Mouse (Mus musculus) WW6 (cell line): ENCODE results near the gene Bcl2l12.

Source experiments
- DNase-seq: peaks from one replicate; pipeline ENCODE4 v3.0.0-alpha.2; 2013; ENCODE audit warnings: low read depth, low spot score

Bcl2l12 gene

GRCm38 (mm10) chr7:44959281-44959680 lies 39.2 kb downstream of the Bcl2l12 start:
- no peak for DNase-seq

DNA sequence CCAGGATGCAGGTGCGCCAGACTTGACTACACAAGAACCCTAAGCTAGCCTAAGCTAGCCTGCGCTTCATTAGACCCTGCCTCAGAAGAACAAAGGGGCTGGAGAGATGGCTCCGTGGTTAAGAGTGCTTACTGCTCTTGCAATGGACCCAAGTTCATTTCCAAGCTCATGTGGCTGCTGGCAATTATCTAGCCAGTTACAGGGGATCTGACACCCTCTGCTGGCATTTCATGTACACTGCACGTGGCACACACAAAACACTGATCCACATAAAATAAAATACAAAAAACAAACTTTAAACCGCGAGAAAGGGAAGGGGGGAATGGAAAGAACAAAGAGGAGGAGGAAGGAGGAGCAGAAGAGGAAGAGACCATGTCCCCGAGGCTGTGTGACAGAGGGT lies 40.3 kb downstream of the Bcl2l12 start:
- no peak for DNase-seq

DNA sequence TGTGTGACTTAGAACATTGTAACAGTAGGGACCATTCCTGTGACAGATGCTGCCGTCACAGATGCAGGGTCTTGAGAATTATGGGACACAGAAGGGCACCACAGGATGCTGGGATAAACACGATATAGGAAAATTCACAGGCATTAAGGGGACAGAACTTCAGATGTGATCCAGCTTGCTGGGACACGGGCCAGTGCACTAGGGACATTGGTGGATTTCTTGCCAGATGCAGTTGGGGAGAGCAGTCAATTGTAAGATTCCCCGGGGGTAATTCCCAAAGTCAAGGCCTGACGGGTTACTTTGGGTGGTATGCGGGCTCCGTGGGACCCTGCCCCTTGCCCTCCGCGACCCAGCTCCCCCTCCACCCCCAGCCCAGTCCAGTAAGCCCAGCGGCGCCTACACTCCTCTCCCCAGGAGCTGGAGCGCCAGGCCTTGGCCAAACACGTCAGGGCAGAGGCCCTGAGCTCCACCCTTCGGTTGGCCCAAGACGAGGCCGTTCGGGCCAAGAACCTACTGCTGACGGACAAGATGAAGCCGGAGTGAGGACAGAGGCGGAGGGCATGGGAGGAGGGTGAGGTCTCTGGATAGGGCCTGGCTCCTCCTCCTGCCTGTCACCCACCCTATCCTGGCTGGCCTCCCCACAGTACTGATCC lies 41.2 kb downstream of the Bcl2l12 start:
- no peak for DNase-seq

DNA sequence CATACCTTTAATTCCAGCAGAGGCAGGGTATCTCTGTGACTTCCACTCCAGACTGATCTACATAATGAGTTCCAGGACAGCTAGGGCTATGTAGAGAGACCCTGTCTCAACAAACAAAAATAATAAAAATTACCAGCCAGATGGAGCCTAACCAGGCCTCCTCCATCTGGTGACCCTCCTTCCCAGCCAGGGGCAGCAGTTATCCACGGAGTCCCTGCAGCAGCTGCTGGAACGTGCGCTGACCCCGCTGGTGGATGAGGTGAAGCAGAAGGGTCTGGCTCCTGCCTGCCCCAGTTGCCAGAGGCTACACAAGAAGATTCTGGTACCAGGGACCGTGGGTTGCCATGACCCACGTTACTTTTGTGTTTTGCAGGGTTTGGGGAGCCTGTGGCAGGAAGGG lies 42.2 kb downstream of the Bcl2l12 start:
- no peak for DNase-seq

GRCm38 (mm10) chr7:44955628-44956027 lies 42.9 kb downstream of the Bcl2l12 start:
- no peak for DNase-seq

DNA sequence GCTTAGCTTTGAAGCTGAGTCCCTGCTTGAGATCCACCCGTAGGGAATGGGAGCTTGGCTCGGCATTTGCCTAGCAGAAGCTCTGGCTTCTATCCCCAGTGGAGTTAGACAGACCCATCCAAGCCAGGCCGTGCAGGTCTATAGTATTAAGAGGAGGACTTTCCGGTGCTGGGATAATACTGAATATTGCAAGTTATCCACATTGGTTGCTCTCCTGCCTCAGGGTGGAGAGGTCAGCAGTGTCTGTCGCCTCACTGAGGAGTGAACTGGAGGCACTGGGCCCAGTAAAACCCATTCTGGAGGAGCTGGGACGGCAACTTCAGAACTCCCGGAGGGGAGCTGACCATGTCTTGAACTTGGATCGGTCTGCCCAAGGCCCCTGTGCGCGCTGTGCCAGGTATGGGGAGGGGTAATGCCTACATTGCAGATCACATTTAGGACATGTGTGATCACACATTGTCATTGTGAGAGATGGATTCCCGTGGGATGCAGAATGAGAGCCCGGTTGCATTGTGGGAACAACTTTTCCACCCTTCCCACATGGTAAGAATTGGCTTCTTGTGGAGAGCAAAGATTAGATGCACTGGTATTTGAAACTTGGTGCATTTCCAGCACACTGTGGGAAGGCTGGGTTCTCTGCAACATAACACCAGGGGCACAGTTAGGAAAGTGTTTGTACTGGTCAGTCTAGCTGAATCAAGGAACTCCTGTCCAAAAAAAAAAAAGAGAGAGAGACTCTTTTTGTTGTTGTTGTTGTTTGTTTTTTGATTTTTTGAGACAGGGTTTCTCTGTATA lies 44.2 kb downstream of the Bcl2l12 start:
- no peak for DNase-seq

DNA sequence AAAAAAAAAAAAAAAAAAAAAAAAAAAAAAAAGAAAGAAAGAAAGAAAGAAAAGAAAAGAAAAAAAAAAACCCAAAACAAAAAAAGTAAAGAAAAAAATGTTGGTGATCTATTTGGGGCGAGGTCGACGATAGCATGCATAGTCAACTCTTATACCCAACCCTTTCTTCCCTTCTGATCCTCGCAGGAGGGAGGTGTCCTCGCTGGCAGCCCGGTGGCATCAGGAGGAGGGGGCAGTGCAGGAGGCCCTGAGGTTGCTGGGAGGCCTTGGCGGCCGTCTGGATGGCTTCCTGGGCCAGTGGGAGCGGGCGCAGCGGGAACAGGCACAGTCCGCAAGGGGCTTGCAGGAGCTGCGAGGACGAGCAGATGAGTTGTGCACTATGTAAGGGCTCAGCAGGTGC lies 45.0 kb downstream of the Bcl2l12 start:
- DNase-seq = no peak

DNA sequence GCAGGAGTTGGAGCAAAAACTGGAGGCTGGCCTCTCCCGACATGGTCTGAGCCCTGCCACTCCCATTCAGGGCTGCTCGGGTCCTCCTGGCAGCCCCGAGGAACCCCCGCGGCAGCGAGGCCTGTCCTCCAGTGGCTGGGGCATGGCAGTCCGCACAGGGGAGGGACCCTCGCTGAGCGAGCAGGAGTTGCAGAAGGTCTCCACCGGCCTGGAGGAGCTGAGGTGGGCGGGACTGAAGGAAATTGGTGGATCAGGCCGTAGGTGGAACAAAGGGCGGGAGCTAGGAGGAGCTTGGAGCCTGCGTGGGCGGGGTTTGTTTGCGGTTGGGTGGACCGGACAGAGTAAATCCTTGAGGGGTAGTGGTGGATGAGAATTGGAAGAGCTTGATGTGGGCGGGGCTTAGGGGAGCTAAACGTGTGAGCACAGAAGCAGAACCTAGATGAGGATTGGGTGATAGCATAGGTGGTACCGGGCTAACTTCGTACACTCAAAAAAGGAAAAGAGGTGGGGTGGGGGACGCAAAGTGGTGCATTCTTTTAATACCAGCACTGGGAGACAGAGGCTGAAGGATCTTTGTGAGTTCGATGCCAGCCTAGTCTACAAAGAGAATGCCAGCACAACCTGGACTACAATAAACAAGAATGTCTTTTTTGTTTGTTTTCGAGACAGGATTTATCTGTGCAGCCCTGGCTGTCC lies 45.8 kb downstream of the Bcl2l12 start:
- DNase-seq = peak; percentile 98

DNA sequence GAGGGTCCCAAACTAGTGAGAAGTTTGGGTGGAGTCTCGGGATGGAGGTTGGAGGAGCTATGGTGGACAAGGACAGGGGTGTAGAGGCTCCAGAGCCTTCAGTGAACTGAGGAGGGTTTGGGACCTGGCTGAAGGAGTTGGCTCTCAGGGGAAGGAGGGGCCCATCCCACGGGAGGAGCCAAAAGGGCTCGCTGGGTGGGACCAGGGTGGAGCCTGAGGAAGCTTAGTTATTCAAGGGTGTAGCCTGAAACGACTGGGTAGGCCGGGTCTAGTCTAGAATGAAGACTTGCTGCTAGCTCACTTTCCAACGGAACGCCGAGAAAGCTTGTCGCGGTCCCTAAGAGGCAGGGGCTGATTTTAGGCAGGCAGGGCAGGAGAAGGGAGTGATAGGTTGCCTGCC lies 46.6 kb downstream of the Bcl2l12 start:
- DNase-seq = peak; percentile 77

GRCm38 (mm10) chr7:44949922-44950321 lies 48.6 kb downstream of the Bcl2l12 start:
- no peak for DNase-seq

DNA sequence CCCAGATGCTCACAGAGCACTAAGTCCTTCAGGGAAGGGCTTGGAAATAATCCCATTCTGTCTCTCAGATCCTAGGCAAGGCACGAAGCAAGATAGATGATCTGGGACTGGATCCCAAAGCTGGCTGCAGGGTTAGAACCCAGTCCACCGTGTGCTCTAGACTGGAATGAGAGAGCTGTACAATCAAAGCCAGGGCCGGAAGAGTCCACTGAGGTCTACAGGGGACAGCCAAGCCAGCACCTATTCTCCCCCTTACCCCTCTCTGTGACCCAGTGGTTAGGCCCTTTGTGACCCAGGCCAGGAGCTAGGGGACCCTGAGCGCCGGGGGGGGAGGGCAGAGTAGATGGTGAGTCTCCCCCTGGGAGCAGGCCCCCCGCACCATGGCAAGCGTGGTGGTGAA lies 55.6 kb downstream of the Bcl2l12 start, which contains the start of gene Tsks:
Tsks (plus strand) TSS at position 301 of the 400 bp plus-strand sequence.
- no peak for DNase-seq
